Mouse (Mus musculus) intestine, embryonic 15.5 days (tissue): ENCODE data around the gene Olfr631. TPM values are rescaled to one million over a fixed set of nuclear protein-coding genes. Genes with fewer than 3 reads are reported as not detected.
"Not testable (repeated sequence)": the region's sequence is repeated elsewhere in the genome, so short reads cannot be mapped to it uniquely, and the experiment has no call there.

Experiments used
- ATAC-seq: fragments of 200-750 bp; cut with Nextera tagmentation; 2 replicates; pipeline ENCODE4 v1.8.0; 2017; ENCODE audit warnings: moderate TSS enrichment, moderate library complexity
- H3K27ac ChIP-seq: fragments of 300-500 bp; sonication (generic); 2 replicates; pipeline ENCODE4 v1.5.1; 2015; ENCODE audit warnings: mild to moderate bottlenecking, inconsistent platforms
- H3K27me3 ChIP-seq: fragments of 300-500 bp; sonication (generic); replicated peaks from 2 replicates; pipeline ENCODE4 v1.6.1; 2015; ENCODE audit warnings: inconsistent platforms
- H3K36me3 ChIP-seq: fragments of 300-500 bp; sonication (generic); 2 replicates; pipeline ENCODE4 v1.6.1; 2015; ENCODE audit warnings: inconsistent platforms
- H3K4me1 ChIP-seq: fragments of 300-500 bp; sonication (generic); replicated peaks from 2 replicates; pipeline ENCODE4 v1.6.1; 2015; ENCODE audit warnings: inconsistent platforms
- H3K4me2 ChIP-seq: fragments of 300-500 bp; sonication (generic); replicated peaks from 2 replicates; pipeline ENCODE4 v1.6.1; 2015; ENCODE audit warnings: mild to moderate bottlenecking, inconsistent platforms
- H3K4me3 ChIP-seq: fragments of 300-500 bp; sonication (generic); replicated peaks from 2 replicates; pipeline ENCODE4 v1.5.1; 2015; ENCODE audit warnings: inconsistent platforms
- H3K9ac ChIP-seq: fragments of 300-500 bp; sonication (generic); 2 replicates; pipeline ENCODE4 v1.6.1; 2015; ENCODE audit warnings: inconsistent platforms
- H3K9me3 ChIP-seq: fragments of 300-500 bp; sonication (generic); 2 replicates; pipeline ENCODE4 v1.6.1; 2016; ENCODE audit warnings: inconsistent platforms
- WGBS: fragments of 180-500 bp; shearing (Covaris S2); methylation state at CpG from one replicate; pipeline ENCODE4 v1.1.7; 2015; 5-methylcytosine and 5-hydroxymethylcytosine counted together
- polyA plus RNA-seq: library from polyadenylated mRNA; unstranded; fragments of >200 nt; fragmentation: Nextera tagmentation; extraction: Ambion mirVana; gene quantifications from 2 replicates; pipeline ENCODE4 v1.2.1, GENCODE M21; 2015

Olfr631 gene
- polyA plus RNA-seq, result not detected in 2 replicates

DNA sequence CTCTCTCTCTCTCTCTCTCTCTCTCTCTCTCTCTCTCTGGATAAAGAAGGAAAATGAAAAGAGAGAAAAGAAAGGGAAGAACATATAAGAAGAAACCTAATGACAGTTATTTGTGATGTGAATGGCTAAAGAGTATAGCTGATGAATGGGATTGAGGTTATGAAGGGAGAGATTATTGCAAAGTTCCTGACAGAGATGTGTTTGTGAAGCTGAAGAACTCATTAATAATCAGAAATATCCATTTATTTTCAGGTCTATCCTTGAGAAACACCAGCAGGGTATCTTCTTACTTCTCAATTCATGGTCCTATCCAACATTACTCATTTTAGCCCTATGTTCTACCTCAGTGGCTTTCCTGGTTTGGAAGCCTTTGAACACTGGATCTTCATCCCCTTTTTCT is at the start of gene Olfr631:
TSS of gene Olfr631 (plus strand) at position 301 of the 400 bp plus-strand sequence.
- Histone ChIP-seq H3K27me3 (no peaks in the 10 kb centered on the region), H3K9ac (no peak within 1 kb of the TSS), H3K4me2 (no peak within 1 kb of the TSS), H3K9me3 (no peaks in the 10 kb centered on the region), H3K4me1 (no peaks in the 10 kb centered on the region), H3K27ac (no peak within 1 kb of the TSS), H3K36me3 (no peaks in the 10 kb centered on the region), H3K4me3 (no peak within 1 kb of the TSS)
- no peak for ATAC-seq

- Histone ChIP-seq H3K4me2 (no peak within 1 kb of the TSS), H3K4me3 (no peak within 1 kb of the TSS), H3K9me3 (no peaks in the 10 kb centered on the region), H3K27ac (no peak within 1 kb of the TSS), H3K4me1 (no peaks in the 10 kb centered on the region), H3K9ac (no peak within 1 kb of the TSS), H3K36me3 (no peaks in the 10 kb centered on the region), H3K27me3 (no peaks in the 10 kb centered on the region)
- ATAC-seq, result no peak
These were observed 42.5 kb upstream of the Olfr631 start, which contains the start of gene Olfr66 for GRCm38 (mm10) chr7:103886152-103886551. TSS of gene Olfr66 (minus strand) at chr7:103886252.

DNA sequence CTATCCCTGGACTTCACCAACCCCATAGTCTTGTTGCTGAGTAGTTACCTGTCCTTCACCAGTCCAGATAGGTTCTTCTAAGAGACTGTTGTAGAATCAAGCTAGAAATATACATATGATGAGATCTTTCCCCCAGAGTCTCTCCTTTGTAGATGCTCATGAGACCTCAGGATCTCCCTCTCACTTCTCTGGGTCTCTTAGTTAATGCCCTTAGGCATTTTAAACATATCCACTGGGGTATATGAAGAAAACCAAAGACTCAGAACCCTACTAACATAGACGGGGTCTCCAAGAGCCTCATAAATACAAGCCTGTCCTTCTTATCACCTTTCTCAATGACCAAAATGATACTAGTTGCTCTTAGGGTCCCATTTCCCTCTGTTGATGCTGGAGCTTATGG is 34.2 kb upstream of the Olfr631 start, which contains the start of gene Olfr64:
TSS of gene Olfr64 (minus strand) at position 101 of the 400 bp plus-strand sequence.
- no peak within 1 kb of the TSS for H3K4me3 ChIP-seq
- 73% methylated on average over 1 of the region's 1 CpGs for WGBS
- no peaks in the 10 kb centered on the region for H3K9me3 ChIP-seq
- no peak within 1 kb of the TSS for H3K27ac ChIP-seq
- no peaks in the 10 kb centered on the region for H3K4me1 ChIP-seq
- H3K9ac ChIP-seq, result no peak within 1 kb of the TSS
- H3K36me3 ChIP-seq, result no peaks in the 10 kb centered on the region
- ATAC-seq, result no peak
- no peak within 1 kb of the TSS for H3K4me2 ChIP-seq
- H3K27me3 ChIP-seq, result no peaks in the 10 kb centered on the region

- Histone ChIP-seq H3K27ac (no peak within 1 kb of the TSS), H3K4me2 (no peak within 1 kb of the TSS), H3K9ac (no peak within 1 kb of the TSS), H3K9me3 (no peaks in the 10 kb centered on the region), H3K4me3 (no peak within 1 kb of the TSS), H3K4me1 (no peaks in the 10 kb centered on the region), H3K36me3 (no peaks in the 10 kb centered on the region), H3K27me3 (no peaks in the 10 kb centered on the region)
- WGBS, result 76% methylated on average over 2 of the region's 2 CpGs
- no peak for ATAC-seq
These were observed 25.4 kb upstream of the Olfr631 start, which contains the start of gene Olfr65 for GRCm38 (mm10) chr7:103903187-103903586. TSS of gene Olfr65 (plus strand) at chr7:103903487.

- peak; percentile 96 for ATAC-seq
These were observed 18.6 kb upstream of the Olfr631 start for GRCm38 (mm10) chr7:103910047-103910446.

DNA sequence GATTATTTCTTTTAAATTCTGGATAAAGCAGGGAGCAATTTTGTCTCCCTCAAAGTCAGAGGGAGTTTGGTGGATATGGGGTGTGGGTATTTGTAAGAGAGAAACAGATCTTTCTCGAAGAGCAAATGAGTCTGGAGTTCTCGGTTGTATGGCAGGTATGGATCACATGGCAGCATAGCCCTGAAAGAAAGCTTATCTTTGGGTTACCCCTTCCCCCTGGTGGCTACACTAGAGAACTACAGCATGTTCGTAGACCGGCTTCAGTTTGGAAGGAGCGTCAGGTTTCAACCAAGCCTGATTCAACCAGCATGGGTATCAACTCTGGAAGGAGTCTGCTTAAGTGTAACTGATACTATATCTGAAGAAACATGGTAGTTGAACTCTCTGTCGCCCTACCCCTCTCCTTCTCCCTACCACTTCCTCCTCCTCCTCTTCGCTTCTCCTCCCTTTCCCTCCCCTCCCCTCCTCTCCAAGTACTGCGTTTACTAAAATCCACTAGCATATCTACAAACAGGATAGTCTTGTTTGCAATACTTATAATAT is 15.6 kb upstream of the Olfr631 start:
- Histone ChIP-seq H3K27ac (no peak overlapping the region), H3K36me3 (no peaks in the 10 kb centered on the region), H3K4me1 (no peaks in the 10 kb centered on the region), H3K4me3 (no peak overlapping the region), H3K27me3 (no peaks in the 10 kb centered on the region), H3K9me3 (no peaks in the 10 kb centered on the region), H3K9ac (no peak overlapping the region), H3K4me2 (no peak overlapping the region)
- WGBS, result 52% methylated on average over 8 of the region's 8 CpGs
- ATAC-seq, result no peak

More at GRCm38 (mm10) chr7:103910047-103910446, 18.6 kb upstream of the Olfr631 start:
- H3K4me1 ChIP-seq, result no peaks in the 10 kb centered on the region
- WGBS, result 22% methylated on average over 3 of the region's 3 CpGs
- H3K27me3 ChIP-seq, result no peaks in the 10 kb centered on the region
- no peak overlapping the region for H3K27ac ChIP-seq
- H3K36me3 ChIP-seq, result no peaks in the 10 kb centered on the region
- H3K4me2 ChIP-seq, result no peak overlapping the region
- H3K4me3 ChIP-seq, result no peak overlapping the region
- H3K9me3 ChIP-seq, result no peaks in the 10 kb centered on the region
- H3K9ac ChIP-seq, result no peak overlapping the region

DNA sequence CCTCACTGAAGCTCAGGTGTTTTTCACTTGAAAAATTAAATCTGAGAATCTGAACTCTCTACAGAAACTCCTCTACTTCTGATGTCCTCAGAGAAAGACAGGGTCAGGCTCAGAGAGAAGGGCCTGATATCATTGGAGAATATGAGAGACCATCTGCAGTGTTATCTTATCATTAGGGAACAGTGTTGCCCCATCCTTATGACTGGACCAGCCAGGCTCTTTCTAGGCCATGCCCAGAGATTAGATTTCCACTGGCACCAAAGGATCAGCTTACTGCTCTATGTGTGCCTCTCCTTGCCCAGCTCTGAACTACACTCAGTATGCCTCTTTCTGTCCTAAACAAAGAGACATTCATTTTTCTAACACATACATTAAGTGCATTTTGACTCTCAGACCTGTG is 13.3 kb upstream of the Olfr631 start:
- Histone ChIP-seq H3K36me3 (no peaks in the 10 kb centered on the region), H3K9ac (no peak overlapping the region), H3K27me3 (no peaks in the 10 kb centered on the region), H3K4me3 (no peak overlapping the region), H3K4me2 (no peak overlapping the region), H3K9me3 (no peaks in the 10 kb centered on the region), H3K27ac (no peak overlapping the region), H3K4me1 (no peaks in the 10 kb centered on the region)
- ATAC-seq, result peak; percentile 55; the same call in 1 of the 2 replicates

DNA sequence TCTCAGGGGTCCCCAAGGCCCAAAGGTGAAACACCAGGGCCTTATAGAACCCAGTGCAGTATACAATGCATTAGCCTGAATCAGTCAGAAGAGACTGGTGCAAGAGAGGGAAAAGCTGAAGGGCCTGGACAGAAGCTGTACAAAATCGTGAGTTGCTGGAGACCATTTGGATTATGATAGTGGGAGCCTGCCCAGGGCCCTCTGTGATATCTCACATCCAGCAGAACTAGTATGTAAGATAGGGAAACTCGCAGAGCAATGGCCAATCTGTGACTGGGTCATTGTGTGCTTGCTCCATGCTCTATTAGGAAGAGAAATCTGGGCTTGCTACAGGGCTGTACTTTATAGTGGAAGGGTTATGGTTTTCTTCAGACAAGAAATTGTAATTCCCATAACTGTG is 5.6 kb downstream of the Olfr631 start, which contains the start of gene Olfr632:
TSS of gene Olfr632 (plus strand) at position 84 of the 400 bp plus-strand sequence.
- no peaks in the 10 kb centered on the region for H3K27me3 ChIP-seq
- H3K4me1 ChIP-seq, result no peaks in the 10 kb centered on the region
- no peak within 1 kb of the TSS for H3K9ac ChIP-seq
- H3K4me3 ChIP-seq, result no peak within 1 kb of the TSS
- H3K27ac ChIP-seq, result no peak within 1 kb of the TSS
- no peak within 1 kb of the TSS for H3K4me2 ChIP-seq
- no peaks in the 10 kb centered on the region for H3K9me3 ChIP-seq
- 73% methylated on average over 2 of the region's 2 CpGs for WGBS
- no peaks in the 10 kb centered on the region for H3K36me3 ChIP-seq
- no peak for ATAC-seq

DNA sequence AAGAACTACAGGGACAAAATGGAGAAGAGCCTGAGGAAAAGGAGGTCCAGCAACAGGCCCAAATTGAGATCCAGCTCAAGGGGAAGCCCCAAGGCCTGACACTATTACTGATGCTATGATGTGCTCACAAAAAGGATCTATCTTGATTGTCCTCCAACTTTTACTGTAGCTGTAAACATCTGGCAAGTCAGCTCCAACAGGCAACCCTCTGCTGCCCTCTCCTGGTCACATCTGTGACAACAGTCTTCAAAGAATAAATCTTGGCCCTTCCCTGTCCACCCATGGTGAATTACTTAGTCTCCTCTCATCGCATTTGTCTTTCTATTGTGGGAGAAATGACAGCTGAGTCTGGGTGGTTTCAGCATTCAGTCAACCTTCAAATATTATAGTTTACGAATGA is 14.1 kb downstream of the Olfr631 start:
- Histone ChIP-seq H3K36me3 (no peaks in the 10 kb centered on the region), H3K4me1 (no peaks in the 10 kb centered on the region), H3K4me2 (no peak overlapping the region), H3K9me3 (no peaks in the 10 kb centered on the region), H3K27ac (no peak overlapping the region), H3K4me3 (no peak overlapping the region), H3K27me3 (no peaks in the 10 kb centered on the region), H3K9ac (no peak overlapping the region)
- WGBS, result 25% methylated on average over 2 of the region's 2 CpGs
- ATAC-seq, result peak; percentile 63; the same call in 1 of the 2 replicates

GRCm38 (mm10) chr7:103944137-103944536 is 15.5 kb downstream of the Olfr631 start, which contains the start of gene Olfr633:
TSS of gene Olfr633 (plus strand) at chr7:103944437.
- Histone ChIP-seq H3K36me3 (no peaks in the 10 kb centered on the region), H3K9me3 (no peaks in the 10 kb centered on the region), H3K4me3 (no peak within 1 kb of the TSS), H3K27me3 (no peaks in the 10 kb centered on the region), H3K9ac (no peak within 1 kb of the TSS), H3K4me1 (no peaks in the 10 kb centered on the region), H3K4me2 (no peak within 1 kb of the TSS), H3K27ac (no peak within 1 kb of the TSS)
- no peak for ATAC-seq

DNA sequence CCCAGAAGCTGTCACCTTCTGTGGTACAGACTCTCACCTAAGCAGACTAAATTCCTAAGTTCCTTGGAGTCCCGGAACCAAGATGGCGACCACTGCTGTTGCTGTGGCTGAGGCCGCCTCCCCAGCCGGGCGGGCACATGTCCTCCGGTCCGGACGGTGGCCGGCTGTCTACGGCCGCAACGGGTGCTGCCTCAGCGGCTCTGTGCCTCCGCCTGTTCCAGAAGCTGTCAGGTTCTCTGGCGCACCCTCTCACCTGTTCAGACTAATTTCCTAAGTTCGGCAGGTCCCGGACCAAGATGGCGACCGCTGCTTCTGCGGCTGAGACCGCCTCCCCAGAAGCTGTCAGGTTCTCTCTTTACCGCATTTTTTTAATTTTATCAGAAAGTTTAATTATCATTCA is 38.2 kb downstream of the Olfr631 start:
- not testable (repeated sequence) for H3K9ac ChIP-seq, ATAC-seq, H3K27ac ChIP-seq, H3K4me2 ChIP-seq, H3K4me3 ChIP-seq, H3K27me3 ChIP-seq, H3K9me3 ChIP-seq, H3K36me3 ChIP-seq, H3K4me1 ChIP-seq
- 94% methylated on average over 22 of the region's 22 CpGs for WGBS

DNA sequence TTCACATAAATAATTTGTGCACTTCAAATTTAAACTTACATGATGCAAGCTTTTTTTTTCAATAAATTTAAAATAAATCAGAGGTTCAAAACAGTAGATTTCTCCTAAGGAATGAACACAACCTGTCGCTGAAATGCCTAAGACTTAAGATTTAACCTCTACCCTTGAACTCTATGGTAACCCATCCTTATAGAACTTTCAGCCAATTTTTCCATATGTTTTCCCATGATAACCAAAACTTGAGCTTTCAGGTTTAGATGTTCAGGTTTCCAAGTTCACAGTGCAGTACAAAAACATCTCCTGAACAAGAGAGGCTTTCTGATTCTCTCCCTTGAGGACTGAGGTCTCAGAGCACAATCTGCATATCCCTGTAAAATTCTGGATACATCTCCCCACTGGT is 42.2 kb downstream of the Olfr631 start, which contains the start of gene Olfr635:
TSS of gene Olfr635 (plus strand) at position 301 of the 400 bp plus-strand sequence.
- Histone ChIP-seq H3K9ac (no peak within 1 kb of the TSS), H3K36me3 (no peaks in the 10 kb centered on the region), H3K4me2 (no peak within 1 kb of the TSS), H3K4me1 (no peaks in the 10 kb centered on the region), H3K27ac (no peak within 1 kb of the TSS), H3K4me3 (no peak within 1 kb of the TSS), H3K9me3 (no peaks in the 10 kb centered on the region), H3K27me3 (no peaks in the 10 kb centered on the region)
- no peak for ATAC-seq
- WGBS, result 74% methylated on average over 1 of the region's 1 CpGs

- H3K27me3 ChIP-seq, result no peaks in the 10 kb centered on the region
- WGBS, result 69% methylated on average over 1 of the region's 1 CpGs
- H3K9ac ChIP-seq, result no peak overlapping the region
- no peak overlapping the region for H3K4me3 ChIP-seq
- no peak for ATAC-seq
- no peak overlapping the region for H3K27ac ChIP-seq
- no peaks in the 10 kb centered on the region for H3K4me1 ChIP-seq
- no peaks in the 10 kb centered on the region for H3K36me3 ChIP-seq
- H3K9me3 ChIP-seq, result no peaks in the 10 kb centered on the region
- no peak overlapping the region for H3K4me2 ChIP-seq
These were observed 43.2 kb downstream of the Olfr631 start for GRCm38 (mm10) chr7:103971782-103972181.
